Mouse (Mus musculus): Measurements from ENCODE around the gene Ccdc28b. TPM values are rescaled to one million over a fixed set of nuclear protein-coding genes. Genes with fewer than 3 reads are reported as not detected.

Ccdc28b gene
- total RNA-seq (2021) = 10 to 100 TPM; 29.6 to 35.8 TPM
- long read RNA-seq, experiment 1, partial matches to known transcripts = 1 of 6 reads
- long read RNA-seq, experiment 1, other reads (novel, unspliced or antisense) = 1 of 6 reads
- long read RNA-seq, experiment 2, transcript Ccdc28b-201 (6 exons, 879 nt) = major isoform, 9 of 17 reads
- long read RNA-seq, experiment 2, partial matches to known transcripts = 1 of 17 reads
- long read RNA-seq, experiment 2, other reads (novel, unspliced or antisense) = 4 of 17 reads

GRCm38 (mm10) chr4:129623681-129624091 is at the start of gene Ccdc28b:
Gene Ccdc28b (minus strand): TSS chr4:129623947.
- DNase-seq (ENCODE audit: low spot score in 2 of 2) = peak in 1 of 2 experiments; percentile 42

GRCm38 (mm10) chr4:129672878-129673449 is 49.2 kb upstream of the Ccdc28b start:
- no peak for DNase-seq (ENCODE audit: low spot score in 2 of 2)

DNA sequence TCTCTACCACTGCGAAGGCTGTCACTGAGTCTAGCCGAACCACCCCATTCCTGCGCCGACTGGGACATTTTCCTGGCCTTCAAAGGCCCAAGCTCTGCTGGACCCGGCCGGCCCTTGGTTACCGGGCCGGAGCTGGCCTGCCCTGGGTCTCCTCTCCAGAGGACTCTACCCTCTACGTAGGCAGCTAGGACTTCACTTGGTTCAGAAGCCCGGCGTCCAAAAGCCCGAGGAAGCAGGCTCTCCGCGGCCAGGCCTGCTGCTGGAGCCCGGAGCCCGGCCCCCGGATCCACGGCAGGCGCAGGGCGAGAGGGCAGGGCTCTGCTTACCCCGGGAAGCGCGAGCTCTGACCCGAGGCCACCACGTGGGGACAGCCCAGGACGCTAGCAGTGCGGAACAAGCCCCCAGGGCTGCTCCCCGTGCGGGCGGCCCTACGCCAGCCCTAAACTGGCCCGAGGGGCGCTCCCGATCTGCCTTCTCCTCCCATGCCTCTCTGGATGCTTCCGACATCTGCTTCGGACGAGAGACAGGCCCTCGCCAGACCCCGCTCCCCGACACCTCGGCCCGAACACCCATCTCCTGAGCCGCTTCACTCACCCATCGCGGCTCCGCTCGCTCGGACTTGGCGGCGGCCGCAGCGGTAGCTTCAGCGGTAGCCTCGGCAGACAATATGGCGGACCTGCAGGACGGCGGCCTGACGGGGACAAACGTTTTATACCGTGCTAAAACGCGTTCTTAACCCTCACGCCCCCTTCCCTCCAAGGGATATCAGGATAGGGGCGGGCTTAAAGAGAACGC is 48.5 kb upstream of the Ccdc28b start, which contains the start of gene Kpna6:
Gene Kpna6 (minus strand): TSS at position 685 of the 795 bp plus-strand sequence.
- peak; percentile 91 to 93 for DNase-seq (ENCODE audit: low spot score in 2 of 2)

DNA sequence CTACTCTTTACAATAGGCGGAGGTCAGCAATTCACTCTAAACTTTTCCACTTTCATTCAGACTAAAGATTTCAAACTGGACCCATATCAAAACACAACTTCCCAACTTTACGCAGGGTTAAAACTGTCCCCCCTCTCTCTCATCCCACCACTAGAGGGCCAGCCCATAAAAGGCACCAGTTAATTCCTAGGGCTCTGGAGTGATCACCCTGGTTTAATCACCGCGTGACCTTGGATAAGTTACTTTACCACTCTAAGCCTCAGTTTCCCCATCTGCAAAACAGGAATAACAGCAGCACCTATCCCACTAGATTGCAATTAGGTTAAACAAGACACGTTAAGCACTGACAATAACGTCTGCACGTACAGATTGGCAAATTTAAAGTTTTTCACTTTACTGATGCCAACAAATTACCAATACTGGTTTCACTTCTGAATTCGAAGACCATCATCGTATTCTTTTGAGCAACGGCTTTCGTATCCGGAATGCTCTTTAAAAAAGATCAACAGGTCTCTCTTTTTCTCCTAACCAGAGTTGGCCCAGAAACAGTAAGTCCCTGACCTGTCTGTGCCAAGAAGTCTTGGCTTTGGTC is 47.8 kb upstream of the Ccdc28b start:
- peak; percentile 46 to 52 for DNase-seq (ENCODE audit: low spot score in 2 of 2)

DNA sequence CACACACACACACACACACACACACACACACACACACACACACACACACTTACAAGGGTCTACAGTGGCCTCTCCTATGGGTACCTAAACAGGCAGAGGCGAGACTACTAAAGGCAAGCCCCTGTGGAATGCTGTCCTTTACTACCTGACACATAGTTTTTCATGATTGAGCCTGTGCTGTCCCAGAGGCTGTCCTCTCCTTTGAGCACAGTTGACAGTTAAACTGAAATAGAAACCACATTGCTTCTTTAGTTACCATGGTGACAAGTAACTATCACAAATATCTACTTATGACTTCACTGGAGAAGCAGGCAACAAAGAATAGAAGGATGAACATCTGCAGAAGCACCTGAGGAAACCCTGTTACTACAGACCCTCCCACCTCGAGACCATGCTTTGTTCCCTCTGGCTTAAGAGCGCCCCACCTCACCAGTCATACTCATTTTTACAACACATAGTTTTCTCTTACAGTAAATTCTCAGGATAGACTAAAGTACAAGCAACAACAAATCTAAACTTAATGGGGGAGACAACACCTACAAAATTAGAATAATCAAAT is 38.6 kb upstream of the Ccdc28b start:
- no peak for DNase-seq (ENCODE audit: low spot score in 2 of 2)

DNA sequence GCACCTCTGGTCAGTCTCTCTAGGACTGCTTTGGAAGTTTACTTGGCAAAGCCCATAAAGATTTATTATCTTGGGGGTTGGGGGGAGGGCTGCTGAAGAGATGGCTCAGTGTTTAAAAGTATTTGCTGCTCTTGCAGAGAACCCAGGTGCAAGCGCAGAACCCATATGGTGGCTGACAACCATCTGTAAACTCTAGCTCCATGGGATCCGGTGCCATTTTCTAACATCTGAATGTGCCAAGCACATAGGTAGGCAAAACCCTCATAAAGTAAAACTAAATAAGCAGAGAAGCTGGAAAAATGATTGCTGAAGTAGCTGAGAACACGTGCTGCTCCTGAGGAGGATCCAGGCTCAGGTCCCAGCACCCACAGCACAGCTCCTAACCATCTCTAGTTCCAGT is 37.8 kb upstream of the Ccdc28b start:
- DNase-seq (ENCODE audit: low spot score in 2 of 2) = no peak

- DNase-seq (ENCODE audit: low spot score in 2 of 2) = no peak
These were observed 31.0 kb upstream of the Ccdc28b start for GRCm38 (mm10) chr4:129654770-129655169.

DNA sequence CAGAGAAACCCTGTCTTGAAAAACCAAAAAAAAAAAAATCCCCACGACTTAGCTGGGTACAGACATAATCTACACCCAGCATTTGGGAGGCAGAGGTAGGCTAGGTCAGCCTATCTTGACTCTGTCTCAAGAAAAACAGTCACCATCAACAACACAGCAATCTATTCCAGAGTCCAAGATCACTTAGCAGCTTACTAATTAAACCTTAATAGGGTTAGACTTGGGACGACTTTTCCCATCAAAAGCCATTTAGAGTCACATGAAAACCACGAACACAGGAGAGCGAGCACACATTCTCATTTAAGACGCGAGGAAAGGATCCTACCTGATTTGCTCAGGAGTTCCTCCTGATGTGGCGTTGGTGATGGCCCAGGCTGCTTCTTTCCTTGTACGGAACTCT is 26.6 kb upstream of the Ccdc28b start:
- no peak for DNase-seq (ENCODE audit: low spot score in 2 of 2)

DNA sequence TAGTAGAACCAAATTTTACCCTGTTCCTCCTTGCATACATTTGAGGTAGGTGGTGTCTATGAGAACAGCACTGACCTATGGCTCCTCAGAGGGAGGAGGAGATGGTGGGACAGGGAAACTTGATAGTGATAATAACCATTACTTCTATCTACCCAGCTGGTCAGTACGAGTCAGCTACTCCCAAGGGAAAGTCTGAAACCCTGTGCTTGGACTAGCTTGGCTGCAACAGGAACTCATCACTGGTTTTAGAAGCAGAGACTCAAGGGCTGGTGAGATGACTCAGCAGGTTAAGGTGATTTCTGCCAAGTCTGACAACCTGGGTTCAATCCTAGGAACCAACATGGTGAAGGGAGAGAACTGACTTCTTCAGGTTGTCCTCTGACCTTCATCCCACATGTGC is 24.9 kb upstream of the Ccdc28b start:
- no peak for DNase-seq (ENCODE audit: low spot score in 2 of 2)

- no peak for DNase-seq (ENCODE audit: low spot score in 2 of 2)
These were observed 21.5 kb upstream of the Ccdc28b start for GRCm38 (mm10) chr4:129645204-129645603.

- no peak for DNase-seq (ENCODE audit: low spot score in 2 of 2)
These were observed 18.0 kb upstream of the Ccdc28b start for GRCm38 (mm10) chr4:129641756-129642155.

DNA sequence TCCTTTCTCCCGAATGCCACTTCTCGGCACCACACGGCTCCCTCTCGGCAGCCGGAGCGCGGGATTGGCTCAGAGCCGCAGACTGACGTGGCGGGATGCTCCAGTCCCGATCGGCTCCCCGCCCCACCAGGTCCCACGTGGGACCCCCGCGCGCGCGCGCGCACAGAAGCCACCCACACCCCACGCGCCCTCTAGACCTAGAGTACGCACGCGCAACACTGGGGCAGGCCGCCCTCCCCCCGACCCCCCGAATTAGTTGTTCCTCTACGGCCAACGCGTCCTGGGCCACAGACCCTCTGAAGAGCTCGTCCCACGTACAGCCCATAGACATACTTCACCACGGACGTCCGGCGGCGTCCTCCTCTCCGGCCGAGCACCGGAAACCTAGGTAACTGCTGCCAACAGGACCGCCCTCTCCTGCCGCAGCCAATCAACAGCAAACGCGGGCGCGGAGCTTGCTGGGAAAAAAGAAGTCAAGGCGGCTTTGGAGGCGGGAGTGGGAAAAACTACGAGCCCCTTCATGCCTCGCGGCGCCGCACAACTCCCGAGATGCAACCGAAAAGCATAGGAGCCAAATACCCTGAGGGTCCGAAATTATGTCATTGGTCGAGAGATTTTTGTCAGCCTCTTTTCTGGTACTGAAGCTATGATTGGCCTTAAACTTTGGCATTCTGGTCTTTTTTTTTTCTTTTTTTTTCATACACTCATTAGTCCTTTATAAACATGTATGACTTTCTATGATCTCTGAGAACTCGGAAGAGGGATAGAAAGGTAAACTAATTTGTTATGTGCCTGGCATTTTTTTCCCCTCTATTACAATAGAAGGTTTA is 17.1 kb upstream of the Ccdc28b start, which contains the start of gene Txlna:
Gene Txlna (minus strand): TSS at position 428 of the 830 bp plus-strand sequence.
- peak; percentile 89 to 92 for DNase-seq (ENCODE audit: low spot score in 2 of 2)

- DNase-seq (ENCODE audit: low spot score in 2 of 2) = peak; percentile 40 to 45
These were observed 16.4 kb upstream of the Ccdc28b start for GRCm38 (mm10) chr4:129640101-129640637.

- DNase-seq (ENCODE audit: low spot score in 2 of 2) = no peak
These were observed 15.5 kb upstream of the Ccdc28b start for GRCm38 (mm10) chr4:129639221-129639620.

DNA sequence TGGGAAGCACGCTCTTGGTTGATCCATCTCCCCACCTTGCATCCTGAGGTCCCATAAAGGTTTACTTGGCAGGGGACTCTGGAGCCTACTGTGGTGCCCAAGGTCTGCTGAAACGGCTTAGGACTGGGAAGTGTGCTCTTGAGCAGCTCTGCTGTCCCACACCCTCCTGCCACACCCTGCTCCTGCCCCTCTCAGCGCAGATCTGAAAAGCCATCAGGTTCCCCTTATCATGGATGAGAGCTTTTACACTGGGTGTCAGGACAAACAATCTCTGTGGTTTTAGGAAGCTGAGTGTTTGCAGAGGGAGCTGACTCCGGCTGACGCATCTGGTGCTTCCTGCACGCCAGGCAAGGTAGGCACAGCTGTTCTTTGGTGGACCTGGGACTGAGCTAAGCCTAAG is 10.1 kb upstream of the Ccdc28b start:
- DNase-seq (ENCODE audit: low spot score in 2 of 2) = no peak

- DNase-seq (ENCODE audit: low spot score in 2 of 2) = no peak
These were observed 8.1 kb upstream of the Ccdc28b start for GRCm38 (mm10) chr4:129631867-129632266.

DNA sequence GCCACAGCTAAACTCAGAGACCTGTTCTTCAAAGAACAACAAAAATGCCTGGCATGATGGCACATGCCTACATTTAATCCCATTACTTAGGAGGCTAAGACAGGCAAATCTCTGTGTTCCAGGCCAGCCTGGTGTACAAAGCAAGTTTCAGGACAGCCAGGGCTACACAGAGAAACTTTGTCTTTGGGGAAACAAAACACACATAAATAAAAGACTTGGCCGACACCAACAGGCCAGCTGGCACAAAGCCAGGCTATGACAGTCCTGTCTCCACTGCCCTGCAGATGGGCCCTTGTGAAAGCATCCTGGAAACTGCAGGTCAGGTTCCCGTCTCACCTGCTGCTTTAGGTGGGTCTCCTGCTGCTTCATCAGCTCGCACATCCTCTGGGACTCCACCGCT is 7.2 kb upstream of the Ccdc28b start:
- peak in 1 of 2 experiments; percentile 51 for DNase-seq (ENCODE audit: low spot score in 2 of 2)

DNA sequence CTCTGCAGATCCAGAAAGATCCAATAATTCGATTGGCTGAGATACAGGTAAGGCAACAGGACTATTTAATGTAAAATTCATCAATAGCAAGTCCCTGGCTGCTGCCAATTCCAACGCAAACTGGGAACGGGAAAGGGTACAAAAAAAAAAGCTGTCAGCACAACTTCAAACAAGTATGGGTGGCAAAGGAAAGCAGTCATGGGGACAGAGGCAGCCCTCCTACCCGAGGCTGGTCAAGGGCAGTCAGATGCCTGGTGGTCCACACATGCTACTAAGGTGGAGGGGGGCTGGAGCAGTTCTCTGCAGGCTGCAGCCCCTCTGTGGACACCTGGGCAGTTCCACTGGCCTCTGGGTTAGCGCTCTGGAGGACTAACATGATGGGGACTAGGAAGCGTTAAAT is 2.3 kb upstream of the Ccdc28b start:
- DNase-seq (ENCODE audit: low spot score in 2 of 2) = no peak

GRCm38 (mm10) chr4:129625496-129625895 is 1.7 kb upstream of the Ccdc28b start:
- DNase-seq (ENCODE audit: low spot score in 2 of 2) = no peak

DNA sequence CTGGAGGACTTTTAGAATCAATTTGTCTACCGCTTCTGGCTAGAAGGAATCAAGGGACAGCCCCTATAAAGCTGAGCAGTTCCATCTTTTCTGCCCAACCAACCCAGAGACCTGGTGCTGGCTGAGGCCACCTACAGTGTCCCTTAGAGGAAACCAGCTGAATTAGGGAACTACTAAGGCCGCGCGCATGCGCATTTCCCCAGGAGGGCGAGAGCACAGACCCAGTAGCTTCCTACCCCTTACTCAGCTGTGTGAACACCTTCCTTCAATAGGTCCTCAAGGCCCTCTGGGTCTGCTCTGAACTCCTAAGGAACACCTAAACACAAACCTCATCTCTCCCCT is 1.3 kb upstream of the Ccdc28b start:
- no peak for DNase-seq (ENCODE audit: low spot score in 2 of 2)

Data from adrenal gland, adult 18-20 months (tissue).